Mouse (Mus musculus) skeletal muscle tissue, adult 2 months (tissue): ENCODE data around the gene Crebbp.

Source experiments
- DNase-seq: peaks from one replicate; pipeline ENCODE4 v3.0.0-alpha.2; 2012; ENCODE audit warnings: low read depth, low spot score

Crebbp gene

DNA sequence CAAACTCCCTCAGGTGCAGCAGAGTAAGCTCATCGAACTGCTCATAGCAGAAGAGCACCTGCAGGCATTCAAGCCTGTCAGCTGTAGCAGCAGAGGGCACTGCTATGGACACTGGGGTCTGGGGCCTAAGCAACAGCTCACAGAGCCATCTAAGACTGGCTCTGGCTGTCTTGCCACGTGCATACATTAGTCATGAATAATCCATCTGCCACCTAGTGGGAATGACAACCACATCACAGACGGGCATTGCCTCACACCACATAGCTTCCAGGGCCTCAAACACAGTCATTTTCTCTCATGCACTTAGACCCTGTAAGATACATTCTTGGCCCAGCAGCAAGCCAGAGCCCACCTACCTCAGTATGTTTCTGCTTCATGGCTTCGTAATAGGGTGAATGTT lies 168.3 kb downstream of the Crebbp start:
- no peak for DNase-seq

GRCm38 (mm10) chr16:4044093-4044492 lies 169.7 kb downstream of the Crebbp start:
- no peak for DNase-seq

GRCm38 (mm10) chr16:4041646-4042045 lies 172.2 kb downstream of the Crebbp start:
- DNase-seq: peak; percentile 44

- peak; percentile 65 for DNase-seq
Observed at GRCm38 (mm10) chr16:4040206-4040605, 173.6 kb downstream of the Crebbp start.

DNA sequence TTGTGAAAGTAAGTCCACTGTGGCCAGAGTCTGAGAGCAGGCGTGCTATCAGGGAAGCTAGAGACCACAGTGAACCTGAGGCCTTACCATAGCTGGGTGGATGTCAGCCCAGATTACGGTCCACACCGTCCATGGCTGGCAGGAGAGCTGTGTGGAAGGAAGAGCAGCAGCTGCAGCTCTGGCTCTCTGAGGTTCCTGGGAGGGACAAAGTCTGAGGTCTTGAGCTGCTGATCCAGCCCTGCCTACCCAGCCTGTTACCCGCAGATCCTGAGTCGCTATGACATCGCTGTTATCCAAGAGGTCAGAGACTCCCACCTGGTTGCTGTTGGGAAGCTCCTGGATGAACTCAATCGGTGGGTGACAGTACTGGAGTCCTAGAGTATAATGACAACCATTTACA lies 176.1 kb downstream of the Crebbp start:
- no peak for DNase-seq

DNA sequence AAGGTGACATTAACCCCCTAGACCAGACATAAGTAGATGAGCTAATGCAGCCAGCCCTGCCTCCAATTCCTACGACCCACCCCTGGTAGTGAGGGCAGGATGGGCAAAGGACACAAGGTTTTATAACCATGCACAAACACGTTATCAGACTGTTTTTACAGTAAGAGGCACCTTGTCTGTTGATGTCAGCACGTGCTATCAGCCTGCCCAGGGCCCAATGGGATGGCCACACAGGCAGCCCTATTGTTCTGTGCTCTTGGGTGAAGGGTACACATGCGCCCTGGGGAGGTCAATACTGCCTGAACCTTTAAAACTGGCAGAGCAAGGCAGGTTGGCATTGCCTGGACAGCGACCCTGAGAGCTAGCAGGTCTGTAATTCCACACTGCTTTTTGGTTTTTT lies 177.0 kb downstream of the Crebbp start, which contains the start of gene Dnase1:
TSS of gene Dnase1 (plus strand) at position 136 of the 400 bp plus-strand sequence.
- DNase-seq: no peak

GRCm38 (mm10) chr16:4035575-4035974 lies 178.2 kb downstream of the Crebbp start:
- no peak for DNase-seq

DNA sequence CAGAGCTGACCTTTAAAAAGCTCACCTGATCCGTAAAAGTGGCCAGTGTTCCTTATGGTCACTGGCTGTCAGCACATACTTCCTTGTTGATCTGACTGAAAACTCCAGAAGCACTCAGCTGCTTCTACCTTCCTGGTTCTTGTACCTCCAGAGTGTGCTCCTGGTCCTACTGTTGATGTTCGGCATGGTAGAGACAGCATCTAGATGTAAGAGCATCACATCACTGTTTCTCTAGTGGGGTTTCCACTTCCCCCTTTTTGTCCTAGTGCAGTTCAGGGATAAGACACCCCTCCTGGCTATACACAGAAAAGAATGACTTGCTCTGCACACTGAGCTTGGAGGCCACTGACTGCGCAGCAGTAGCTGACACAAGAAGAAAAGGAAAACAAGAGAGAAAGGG lies 179.3 kb downstream of the Crebbp start:
- DNase-seq: no peak

- no peak for DNase-seq
Observed at GRCm38 (mm10) chr16:4033971-4034370, 179.8 kb downstream of the Crebbp start.

- no peak for DNase-seq
Observed at GRCm38 (mm10) chr16:4032341-4032748, 181.5 kb downstream of the Crebbp start.

DNA sequence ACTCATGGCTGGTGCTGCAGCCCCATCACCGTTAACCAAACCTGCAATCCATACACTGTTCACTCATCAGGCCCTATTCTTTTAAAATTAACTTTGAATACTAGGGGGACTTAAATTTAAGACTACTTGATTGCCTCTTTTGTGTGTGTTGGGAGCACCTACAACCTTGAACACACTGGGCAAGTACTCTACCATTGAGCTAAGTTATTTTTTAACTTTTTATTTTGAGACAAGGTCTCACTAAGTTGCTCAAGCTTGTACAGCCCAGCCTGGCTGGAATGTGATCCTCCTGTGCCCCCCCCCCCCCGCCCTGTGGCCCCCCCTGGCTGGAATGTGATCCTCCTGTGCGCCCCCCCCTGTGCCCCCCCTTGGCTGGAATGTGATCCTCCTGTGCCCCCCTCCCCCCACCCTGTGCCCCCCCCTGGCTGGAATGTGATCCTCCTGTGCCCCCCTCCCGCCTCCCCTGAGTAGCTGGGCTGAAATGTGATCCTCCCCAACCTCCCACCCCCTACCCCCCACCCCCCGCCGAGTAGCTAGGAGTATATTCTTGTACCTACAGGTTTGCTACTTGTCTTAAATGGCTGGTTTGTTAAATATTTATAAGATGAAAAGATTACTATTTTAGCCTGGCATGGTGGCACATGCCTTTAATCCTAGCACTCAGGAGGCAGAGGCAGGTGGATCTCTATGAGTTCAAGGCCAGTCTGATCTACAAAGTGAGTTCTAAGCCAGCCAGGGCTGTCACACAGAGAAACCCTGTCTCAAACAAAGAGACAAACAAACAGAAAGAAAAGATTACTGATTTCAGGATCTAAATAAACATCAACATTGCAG lies 182.1 kb downstream of the Crebbp start:
- peak; percentile 55 for DNase-seq
